Mouse (Mus musculus) lung, adult 2 months (tissue): ENCODE data around the gene Nalcn.

ENCODE experiments used
- CTCF ChIP-seq: fragments of 200-500 bp; IDR thresholded peaks from 2 replicates; pipeline ENCODE4 v1.5.1; 2011; ENCODE audit warnings: mild to moderate bottlenecking, low read length, control low read depth; ENCODE audit not compliant: insufficient read depth
- POLR2A ChIP-seq: fragments of 200-500 bp; IDR thresholded peaks from 2 replicates; pipeline ENCODE4 v1.6.1; 2011; ENCODE audit warnings: low read depth, mild to moderate bottlenecking, control low read depth, low read length, borderline replicate concordance; ENCODE audit errors: extremely low read depth

DNA sequence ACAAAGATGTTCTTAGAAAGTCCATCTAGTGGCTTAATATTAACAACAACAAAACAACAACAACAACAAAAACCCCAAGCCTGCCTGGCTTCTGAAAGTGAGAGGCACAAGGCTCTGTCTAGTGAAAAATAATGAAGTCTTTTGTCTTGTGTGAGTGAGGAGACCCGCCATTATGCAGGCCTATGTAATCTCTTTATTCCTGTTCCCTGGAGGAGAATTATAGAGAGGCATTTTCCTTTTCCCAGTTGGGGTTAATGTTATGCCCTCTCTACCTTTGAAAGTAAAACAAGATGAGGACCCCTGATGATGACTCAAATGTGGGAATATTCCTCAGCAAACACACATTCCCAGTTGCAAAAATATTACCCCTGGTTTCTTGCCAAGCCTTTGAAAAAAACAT is 295.1 kb downstream of the Nalcn start:
- no peak for TF ChIP-seq CTCF
- TF ChIP-seq POLR2A: no peak
